Mouse (Mus musculus) heart, embryonic 13.5 days (tissue): ENCODE measurements around the gene Ttl. TPM values are rescaled to one million over a fixed set of nuclear protein-coding genes. Genes with fewer than 3 reads are reported as not detected.

Experiments used
- ATAC-seq: fragments of 200-750 bp; cut with Nextera tagmentation; 2 replicates; pipeline ENCODE4 v1.8.0; 2017; ENCODE audit warnings: moderate TSS enrichment; ENCODE audit not compliant: insufficient number of reproducible peaks, low FRiP score, low TSS enrichment; ENCODE audit errors: extremely low read depth
- H3K27ac ChIP-seq: fragments of 300-500 bp; sonication (generic); replicated peaks from 2 replicates; pipeline ENCODE4 v1.5.1; 2015; ENCODE audit warnings: moderate library complexity, mild to moderate bottlenecking, inconsistent platforms
- H3K27me3 ChIP-seq: fragments of 300-500 bp; sonication (generic); replicated peaks from 2 replicates; pipeline ENCODE4 v1.6.1; 2015; ENCODE audit warnings: mild to moderate bottlenecking, inconsistent platforms
- H3K36me3 ChIP-seq: fragments of 300-500 bp; sonication (generic); 2 replicates; pipeline ENCODE4 v1.6.1; 2015; ENCODE audit warnings: mild to moderate bottlenecking, inconsistent platforms
- H3K4me1 ChIP-seq: fragments of 300-500 bp; sonication (generic); 2 replicates; pipeline ENCODE4 v1.6.1; 2015; ENCODE audit warnings: inconsistent platforms
- H3K4me2 ChIP-seq: fragments of 300-500 bp; sonication (generic); 2 replicates; pipeline ENCODE4 v1.6.1; 2015; ENCODE audit warnings: inconsistent platforms, mild to moderate bottlenecking, moderate library complexity
- H3K4me3 ChIP-seq: fragments of 300-500 bp; sonication (generic); 2 replicates; pipeline ENCODE4 v1.5.1; 2015; ENCODE audit warnings: moderate library complexity, mild to moderate bottlenecking, inconsistent platforms
- H3K9ac ChIP-seq: fragments of 300-500 bp; sonication (generic); 2 replicates; pipeline ENCODE4 v1.6.1; 2015; ENCODE audit warnings: inconsistent platforms, mild to moderate bottlenecking, moderate library complexity
- H3K9me3 ChIP-seq: fragments of 300-500 bp; sonication (generic); 2 replicates; pipeline ENCODE4 v1.6.1; 2016; ENCODE audit warnings: inconsistent platforms
- WGBS: fragments of 180-500 bp; shearing (Covaris S2); methylation state at CpG from one replicate; pipeline ENCODE4 v1.1.7; 2015; ENCODE audit warnings: mixed read lengths; 5-methylcytosine and 5-hydroxymethylcytosine counted together
- polyA plus RNA-seq: library from polyadenylated mRNA; unstranded; fragments of >200 nt; fragmentation: Nextera tagmentation; extraction: Ambion mirVana; gene quantifications from 2 replicates; pipeline ENCODE4 v1.2.1, GENCODE M21; 2015

The Ttl gene
- polyA plus RNA-seq = 7.4 and 7.5 TPM in 2 replicates

- peak; percentile 84 for ATAC-seq
- H3K27ac ChIP-seq = peak within 1 kb of the TSS; percentile 61
- peak within 1 kb of the TSS; percentile 87 for H3K9ac ChIP-seq
- H3K4me2 ChIP-seq = peak within 1 kb of the TSS; percentile 77
- 1% methylated on average over 59 of the region's 62 CpGs for WGBS
- peaks cover 18% of the 10 kb centered on the region for H3K4me1 ChIP-seq
- H3K4me3 ChIP-seq = peak within 1 kb of the TSS; percentile 76
- no peaks in the 10 kb centered on the region for H3K9me3 ChIP-seq
- H3K36me3 ChIP-seq = peaks cover 22% of the 10 kb centered on the region
- H3K27me3 ChIP-seq = no peaks in the 10 kb centered on the region
These were observed at the start of gene Ttl for GRCm38 (mm10) chr2:129065437-129066282. Ttl (plus strand) TSS chr2:129065942.

GRCm38 (mm10) chr2:129020106-129020505, 45.6 kb upstream of the Ttl start:
- no peak overlapping the region for H3K27ac ChIP-seq
- no peak overlapping the region for H3K9ac ChIP-seq
- no peaks in the 10 kb centered on the region for H3K9me3 ChIP-seq
- H3K27me3 ChIP-seq = no peaks in the 10 kb centered on the region
- 74% methylated on average over 2 of the region's 2 CpGs for WGBS
- H3K4me1 ChIP-seq = no peaks in the 10 kb centered on the region
- no peak for ATAC-seq
- no peak overlapping the region for H3K4me3 ChIP-seq
- no peaks in the 10 kb centered on the region for H3K36me3 ChIP-seq
- H3K4me2 ChIP-seq = no peak overlapping the region

GRCm38 (mm10) chr2:129024820-129025219, 40.9 kb upstream of the Ttl start:
- WGBS = 72% methylated on average over 9 of the region's 9 CpGs
- Histone ChIP-seq H3K9me3 (no peaks in the 10 kb centered on the region), H3K4me1 (no peaks in the 10 kb centered on the region), H3K4me2 (no peak overlapping the region), H3K27me3 (no peaks in the 10 kb centered on the region), H3K36me3 (no peaks in the 10 kb centered on the region), H3K27ac (no peak overlapping the region), H3K4me3 (no peak overlapping the region), H3K9ac (no peak overlapping the region)
- no peak for ATAC-seq

- no peaks in the 10 kb centered on the region for H3K9me3 ChIP-seq
- no peak overlapping the region for H3K9ac ChIP-seq
- ATAC-seq = no peak
- peaks cover 10% of the 10 kb centered on the region for H3K4me1 ChIP-seq
- H3K4me3 ChIP-seq = no peak overlapping the region
- H3K36me3 ChIP-seq = no peaks in the 10 kb centered on the region
- peaks cover 47% of the 10 kb centered on the region for H3K27me3 ChIP-seq
- no peak overlapping the region for H3K27ac ChIP-seq
- WGBS = 64% methylated on average over 5 of the region's 5 CpGs
- no peak overlapping the region for H3K4me2 ChIP-seq
These were observed 30.4 kb upstream of the Ttl start for GRCm38 (mm10) chr2:129035381-129035780.

- H3K4me2 ChIP-seq = peak overlapping the region; percentile 95
- no peak for ATAC-seq
- peaks cover 68% of the 10 kb centered on the region for H3K27me3 ChIP-seq
- H3K4me1 ChIP-seq = peaks cover 10% of the 10 kb centered on the region
- no peak overlapping the region for H3K27ac ChIP-seq
- H3K36me3 ChIP-seq = no peaks in the 10 kb centered on the region
- peak overlapping the region; percentile 57 for H3K4me3 ChIP-seq
- H3K9ac ChIP-seq = peak overlapping the region; percentile 73
- WGBS = 16% methylated on average over 15 of the region's 15 CpGs
- H3K9me3 ChIP-seq = no peaks in the 10 kb centered on the region
These were observed 27.3 kb upstream of the Ttl start for GRCm38 (mm10) chr2:129038426-129038936.

GRCm38 (mm10) chr2:129038937-129039631, 26.7 kb upstream of the Ttl start:
- no peaks in the 10 kb centered on the region for H3K36me3 ChIP-seq
- peaks cover 68% of the 10 kb centered on the region for H3K27me3 ChIP-seq
- ATAC-seq = no peak
- H3K4me1 ChIP-seq = peaks cover 10% of the 10 kb centered on the region
- peak overlapping the region; percentile 57 for H3K4me3 ChIP-seq
- H3K9ac ChIP-seq = peak overlapping the region; percentile 73
- H3K9me3 ChIP-seq = no peaks in the 10 kb centered on the region
- peak overlapping the region; percentile 95 for H3K4me2 ChIP-seq
- no peak overlapping the region for H3K27ac ChIP-seq
- 3% methylated on average over 62 of the region's 62 CpGs for WGBS

- no peak overlapping the region for H3K4me3 ChIP-seq
- no peak for ATAC-seq
- H3K9ac ChIP-seq = no peak overlapping the region
- peaks cover 64% of the 10 kb centered on the region for H3K27me3 ChIP-seq
- peaks cover 10% of the 10 kb centered on the region for H3K4me1 ChIP-seq
- H3K36me3 ChIP-seq = no peaks in the 10 kb centered on the region
- 24% methylated on average over 6 of the region's 6 CpGs for WGBS
- H3K27ac ChIP-seq = no peak overlapping the region
- no peak overlapping the region for H3K4me2 ChIP-seq
- H3K9me3 ChIP-seq = no peaks in the 10 kb centered on the region
These were observed 25.2 kb upstream of the Ttl start for GRCm38 (mm10) chr2:129040567-129040966.

GRCm38 (mm10) chr2:129046172-129046845, 19.4 kb upstream of the Ttl start:
- Histone ChIP-seq H3K9me3 (no peaks in the 10 kb centered on the region), H3K36me3 (no peaks in the 10 kb centered on the region), H3K4me1 (no peaks in the 10 kb centered on the region), H3K4me3 (no peak overlapping the region), H3K9ac (no peak overlapping the region), H3K27ac (no peak overlapping the region), H3K4me2 (no peak overlapping the region), H3K27me3 (peaks cover 13% of the 10 kb centered on the region)
- 60% methylated on average over 6 of the region's 6 CpGs for WGBS
- ATAC-seq = no peak

GRCm38 (mm10) chr2:129046846-129047196, 18.9 kb upstream of the Ttl start:
- Histone ChIP-seq H3K36me3 (no peaks in the 10 kb centered on the region), H3K4me3 (no peak overlapping the region), H3K27me3 (peaks cover 8% of the 10 kb centered on the region), H3K4me2 (no peak overlapping the region), H3K4me1 (no peaks in the 10 kb centered on the region), H3K9ac (no peak overlapping the region), H3K27ac (no peak overlapping the region), H3K9me3 (no peaks in the 10 kb centered on the region)
- no peak for ATAC-seq
- 71% methylated on average over 4 of the region's 4 CpGs for WGBS

GRCm38 (mm10) chr2:129047811-129048210, 17.9 kb upstream of the Ttl start, which contains the start of gene Vinac1:
Vinac1 (minus strand) TSS chr2:129048172.
- H3K4me2 ChIP-seq = no peak within 1 kb of the TSS
- H3K9ac ChIP-seq = no peak within 1 kb of the TSS
- no peaks in the 10 kb centered on the region for H3K9me3 ChIP-seq
- no peak within 1 kb of the TSS for H3K27ac ChIP-seq
- no peaks in the 10 kb centered on the region for H3K4me1 ChIP-seq
- H3K36me3 ChIP-seq = no peaks in the 10 kb centered on the region
- WGBS = 71% methylated on average over 8 of the region's 8 CpGs
- H3K4me3 ChIP-seq = no peak within 1 kb of the TSS
- ATAC-seq = no peak
- H3K27me3 ChIP-seq = no peaks in the 10 kb centered on the region

GRCm38 (mm10) chr2:129052451-129052983, 13.2 kb upstream of the Ttl start:
- Histone ChIP-seq H3K36me3 (no peaks in the 10 kb centered on the region), H3K4me2 (no peak overlapping the region), H3K9ac (no peak overlapping the region), H3K27ac (no peak overlapping the region), H3K27me3 (no peaks in the 10 kb centered on the region), H3K4me1 (no peaks in the 10 kb centered on the region), H3K4me3 (no peak overlapping the region), H3K9me3 (peaks cover 4% of the 10 kb centered on the region; the same call in 1 of the 2 replicates)
- ATAC-seq = no peak
- WGBS = 49% methylated on average over 4 of the region's 4 CpGs
